Mouse (Mus musculus) lung, postnatal 10 days (tissue): ENCODE measurements around the gene Dbn1.
A peak's percentile ranks its signal among the peaks of the same experiment; 100 is the strongest.

ENCODE experiments used
- DNase-seq: peaks from one replicate; pipeline ENCODE4 v3.0.0; 2021

The Dbn1 gene

DNA sequence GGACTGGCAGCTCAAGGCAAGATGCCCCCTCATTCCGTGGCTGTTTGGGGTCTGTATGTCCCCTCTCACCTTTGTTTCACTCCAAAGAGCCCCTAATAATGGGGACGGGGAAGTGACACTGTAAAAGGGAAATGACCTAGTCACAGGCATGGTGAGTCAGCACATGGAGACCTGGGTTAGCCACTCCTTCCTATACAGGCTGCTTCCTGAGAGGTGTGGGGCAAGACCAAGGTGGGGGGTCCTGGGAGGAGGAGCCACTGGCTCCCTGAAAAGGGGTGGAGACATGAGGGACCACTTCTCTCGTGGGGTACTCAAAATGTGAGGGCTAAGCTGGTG lies 22.4 kb upstream of the Dbn1 start:
- DNase-seq = no peak

DNA sequence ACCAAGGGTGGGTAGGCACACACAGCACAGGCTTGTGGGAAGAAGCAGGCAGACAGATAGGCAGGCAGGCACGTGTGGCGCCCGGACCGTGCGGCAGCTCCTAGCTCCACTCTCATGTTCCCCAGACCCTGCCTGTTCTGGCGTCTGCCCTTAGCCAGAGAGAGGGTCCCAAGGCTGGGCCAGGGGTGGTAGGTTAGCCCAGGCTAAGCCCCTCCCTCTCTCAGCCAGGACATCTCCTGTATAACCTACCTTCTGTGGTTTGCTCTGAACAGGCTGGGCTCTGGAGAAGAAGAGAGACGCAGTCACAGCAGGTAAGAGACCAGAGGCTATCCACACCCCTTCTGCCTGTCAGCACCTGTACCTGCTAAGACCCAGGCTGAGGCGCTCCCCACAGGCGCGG lies 20.6 kb upstream of the Dbn1 start:
- DNase-seq = no peak

DNA sequence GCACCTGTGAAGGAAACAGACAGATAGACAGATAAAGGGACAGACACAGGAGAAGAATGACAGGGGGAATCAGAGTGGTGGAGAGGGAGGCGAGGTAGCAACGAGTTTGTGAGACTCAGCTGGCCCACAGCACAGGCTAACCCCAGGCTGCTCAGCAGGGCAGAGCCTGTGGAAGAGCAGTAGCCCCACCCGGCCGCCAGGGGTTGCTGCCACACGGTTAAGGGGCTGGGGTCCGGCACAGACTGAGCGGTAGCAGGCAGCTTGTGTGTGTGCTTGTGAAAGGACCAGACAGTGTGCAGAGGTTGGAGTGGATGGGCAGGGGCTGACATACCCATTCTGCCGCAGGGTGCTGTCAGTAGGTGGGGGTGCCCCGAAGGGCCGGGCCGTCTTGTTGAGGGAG lies 20.0 kb upstream of the Dbn1 start:
- DNase-seq = no peak

DNA sequence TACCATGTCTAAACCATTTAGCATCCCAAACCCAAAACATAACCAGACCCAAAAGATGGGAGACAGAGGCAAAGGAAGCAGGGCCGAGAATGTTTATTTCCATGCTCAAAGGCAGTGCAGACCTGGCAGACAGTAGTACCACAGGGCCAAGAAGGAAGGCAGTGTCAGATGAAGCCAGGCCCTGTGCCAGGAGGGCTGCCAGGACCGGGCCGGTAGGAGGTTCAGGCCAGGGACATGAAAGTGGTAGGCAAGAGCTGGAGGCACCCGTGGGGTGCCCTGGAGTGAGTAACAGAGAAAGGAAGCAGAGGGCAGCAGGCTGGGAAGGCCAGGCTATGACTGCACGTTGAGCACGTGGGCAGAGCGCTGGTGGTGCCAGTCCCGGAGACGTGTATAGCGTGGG lies 18.8 kb upstream of the Dbn1 start:
- peak; percentile 41 for DNase-seq

DNA sequence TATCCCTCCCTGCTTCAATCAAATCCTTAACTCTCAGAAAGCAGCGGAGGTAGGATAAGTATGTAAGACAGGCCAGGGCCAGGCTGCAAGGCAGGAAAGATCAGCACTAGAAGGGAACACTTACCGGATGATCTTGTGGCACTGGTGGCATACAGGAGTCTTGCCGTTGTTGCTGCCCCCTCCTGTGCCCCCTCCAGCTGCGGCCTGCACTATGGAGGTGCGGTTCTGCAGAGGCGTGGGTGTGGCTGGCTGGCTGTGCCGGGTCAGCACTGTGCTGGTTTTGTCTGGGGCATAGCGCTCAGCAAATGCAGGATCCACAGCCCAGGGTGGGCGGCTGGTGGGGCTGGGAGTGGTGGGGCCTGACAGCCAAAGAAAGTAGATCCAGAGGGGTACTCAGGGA lies 17.9 kb upstream of the Dbn1 start:
- DNase-seq = no peak

DNA sequence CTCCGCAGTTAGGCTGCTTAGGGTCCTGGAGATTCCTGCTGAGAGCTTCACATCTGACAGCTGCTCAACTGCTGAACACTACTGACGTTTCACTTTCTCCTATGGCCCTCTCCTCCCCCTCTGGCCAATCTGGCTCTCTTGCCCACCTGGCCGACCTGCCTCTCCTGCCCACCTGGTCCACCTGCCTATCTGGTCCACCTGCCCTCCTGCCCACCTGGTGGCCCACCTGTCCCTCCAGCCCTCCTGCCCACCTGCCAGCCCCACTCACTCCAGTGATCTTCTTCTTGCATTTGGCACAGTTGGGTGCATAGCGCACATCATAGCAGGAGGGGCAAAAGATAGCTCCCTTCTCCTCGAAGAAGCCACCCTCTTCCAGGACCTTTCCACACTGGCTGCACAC lies 16.5 kb upstream of the Dbn1 start:
- DNase-seq = no peak

DNA sequence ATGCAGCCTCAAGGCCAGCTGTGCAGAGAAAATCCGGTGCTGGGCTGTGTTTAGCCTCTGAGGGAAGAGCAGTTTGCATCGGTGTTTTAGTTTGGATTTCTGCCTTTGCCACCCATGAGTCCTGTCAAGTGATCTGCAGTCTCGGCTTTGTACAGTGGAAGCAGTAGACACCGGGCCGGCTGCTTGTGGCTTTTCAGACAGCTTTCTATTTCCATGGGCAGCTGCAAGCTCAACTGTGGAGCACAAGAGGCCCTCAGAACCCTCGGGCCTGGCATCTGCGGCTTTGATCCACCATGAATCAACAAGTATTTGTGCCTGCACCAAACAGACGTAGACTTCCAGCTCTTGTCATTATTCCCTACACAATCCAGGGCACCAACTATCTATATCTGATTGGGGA lies 14.5 kb upstream of the Dbn1 start:
- DNase-seq = no peak

DNA sequence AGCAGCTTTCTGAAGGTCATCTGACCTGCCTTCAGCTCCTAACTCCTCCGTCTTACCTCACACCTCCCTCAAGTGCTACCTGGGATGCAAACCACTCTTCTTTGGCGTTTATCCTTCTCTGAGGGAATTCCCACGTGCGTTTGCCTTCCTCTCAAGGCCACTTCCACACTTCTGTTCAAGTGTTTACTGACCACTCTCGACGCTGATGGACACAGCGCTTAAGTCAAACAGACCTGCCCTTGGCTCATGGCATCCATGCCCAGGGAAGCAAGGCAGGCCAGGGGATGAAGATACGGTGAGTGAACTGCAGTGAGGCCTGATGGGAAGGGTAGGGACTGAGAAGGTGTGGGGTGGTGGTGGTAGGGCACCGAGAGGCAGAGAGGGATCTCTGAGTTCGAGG lies 12.7 kb upstream of the Dbn1 start:
- DNase-seq = peak; percentile 49

DNA sequence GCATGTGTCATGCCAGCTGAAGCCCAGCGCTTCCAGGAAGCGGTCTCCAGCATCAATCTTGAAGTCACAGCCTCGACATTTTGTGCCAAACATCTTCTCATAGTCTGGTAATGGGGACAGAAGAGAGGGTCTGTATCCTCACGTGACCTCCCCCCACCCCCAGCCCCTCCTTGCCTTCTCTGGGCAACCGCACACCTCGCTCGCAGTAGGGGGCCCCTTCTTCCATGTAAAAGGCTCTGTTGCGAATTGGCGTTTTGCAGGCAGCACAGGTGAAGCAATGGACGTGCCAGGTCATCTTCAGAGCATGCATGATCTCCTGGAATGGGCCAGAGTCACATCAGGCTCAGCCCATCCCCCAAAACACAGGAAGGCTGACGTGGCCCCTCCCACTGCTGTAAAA lies 11.0 kb upstream of the Dbn1 start:
- DNase-seq = no peak

DNA sequence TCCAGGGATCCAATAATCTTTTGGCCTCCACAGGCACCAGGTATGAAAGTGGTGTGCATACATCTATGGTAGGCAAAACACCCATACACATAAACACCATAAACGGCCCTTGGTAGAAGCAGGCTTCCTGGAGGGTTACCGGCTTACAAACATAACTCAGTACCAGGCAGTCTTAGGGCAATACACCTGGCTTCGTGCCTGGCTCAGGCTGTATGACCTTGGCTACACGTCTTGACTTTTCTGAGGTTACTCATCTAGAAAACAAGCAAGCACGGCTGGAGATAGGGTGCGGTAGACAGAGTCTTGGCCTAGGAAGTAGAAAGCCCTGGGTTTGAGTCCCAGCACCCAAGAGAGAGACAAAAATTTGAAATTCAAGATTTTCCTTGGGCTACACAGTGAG lies 8.8 kb upstream of the Dbn1 start:
- no peak for DNase-seq

DNA sequence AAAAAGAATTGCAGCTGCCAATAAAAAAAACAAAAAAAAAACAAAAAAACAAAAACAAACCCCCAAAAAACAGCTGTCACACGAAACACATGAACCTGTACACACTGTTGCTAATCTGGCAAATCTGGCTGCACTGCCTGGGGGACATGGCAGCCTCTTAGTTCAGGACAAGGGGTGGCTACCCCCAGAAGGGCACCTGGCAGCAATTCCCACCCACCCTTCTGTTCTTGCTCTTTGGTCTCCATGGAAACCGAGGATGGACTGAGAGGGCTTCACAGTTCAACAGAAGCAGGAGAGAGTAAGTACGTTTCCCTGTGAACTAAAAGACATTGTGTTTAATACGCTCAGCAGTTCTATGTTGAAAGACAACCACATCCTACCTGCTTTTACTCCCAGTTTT lies 7.8 kb upstream of the Dbn1 start:
- no peak for DNase-seq

DNA sequence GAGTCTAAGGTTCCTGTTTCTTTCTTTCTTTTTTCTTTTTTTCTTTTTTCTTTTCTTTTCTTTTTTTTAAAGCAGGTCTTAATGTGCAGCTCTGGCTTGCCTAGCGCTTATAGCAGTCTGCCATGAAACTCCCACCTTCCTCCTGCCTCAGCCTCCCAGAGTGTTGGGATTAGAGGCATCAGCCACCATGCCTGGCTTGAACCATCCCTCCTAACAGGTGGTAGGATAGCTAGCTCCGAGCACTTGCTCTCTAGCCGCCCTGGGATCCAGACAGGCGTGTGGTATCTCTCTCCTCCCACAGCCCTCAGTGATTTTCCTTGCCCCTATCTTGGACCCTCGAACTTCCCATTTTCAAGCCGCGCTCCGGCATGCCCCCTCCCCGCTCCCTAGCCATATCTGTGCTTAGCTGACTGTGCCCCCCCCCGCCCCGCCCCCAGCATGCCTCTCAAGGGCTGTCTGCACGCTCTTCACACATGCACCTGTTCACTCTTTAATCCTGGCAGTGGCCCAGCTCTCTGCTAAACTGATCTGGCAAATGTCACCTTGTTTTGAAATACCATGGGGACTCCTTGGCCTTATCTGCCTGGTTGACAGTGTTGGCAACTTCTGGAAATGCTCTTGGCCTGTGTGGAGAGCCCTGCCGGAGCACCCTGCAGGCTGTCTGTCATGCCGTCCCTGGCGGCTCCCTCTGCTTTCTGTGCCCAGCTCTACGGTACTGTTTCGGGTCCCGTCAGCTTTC lies 7.1 kb upstream of the Dbn1 start:
- peak; percentile 51 for DNase-seq

DNA sequence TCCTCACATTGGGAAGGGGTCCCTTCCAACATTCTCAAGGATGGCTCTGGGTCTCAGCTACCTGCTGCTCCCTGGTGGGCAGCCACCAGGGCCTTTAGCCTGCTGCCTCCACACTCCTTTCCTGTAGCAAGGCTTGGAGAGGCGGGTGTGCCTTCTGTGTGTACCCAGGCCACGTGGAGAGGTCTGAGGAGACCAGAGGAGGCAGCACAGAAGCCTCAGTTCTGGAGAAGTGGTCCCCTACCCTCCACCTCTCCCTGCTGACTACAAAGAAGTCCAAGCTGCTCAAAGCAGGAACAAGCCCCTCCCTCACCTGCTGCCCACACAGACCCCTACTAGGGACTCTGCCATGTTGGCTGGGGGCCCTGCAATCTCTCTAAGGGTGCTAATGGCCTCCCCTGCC lies 6.3 kb upstream of the Dbn1 start:
- no peak for DNase-seq

DNA sequence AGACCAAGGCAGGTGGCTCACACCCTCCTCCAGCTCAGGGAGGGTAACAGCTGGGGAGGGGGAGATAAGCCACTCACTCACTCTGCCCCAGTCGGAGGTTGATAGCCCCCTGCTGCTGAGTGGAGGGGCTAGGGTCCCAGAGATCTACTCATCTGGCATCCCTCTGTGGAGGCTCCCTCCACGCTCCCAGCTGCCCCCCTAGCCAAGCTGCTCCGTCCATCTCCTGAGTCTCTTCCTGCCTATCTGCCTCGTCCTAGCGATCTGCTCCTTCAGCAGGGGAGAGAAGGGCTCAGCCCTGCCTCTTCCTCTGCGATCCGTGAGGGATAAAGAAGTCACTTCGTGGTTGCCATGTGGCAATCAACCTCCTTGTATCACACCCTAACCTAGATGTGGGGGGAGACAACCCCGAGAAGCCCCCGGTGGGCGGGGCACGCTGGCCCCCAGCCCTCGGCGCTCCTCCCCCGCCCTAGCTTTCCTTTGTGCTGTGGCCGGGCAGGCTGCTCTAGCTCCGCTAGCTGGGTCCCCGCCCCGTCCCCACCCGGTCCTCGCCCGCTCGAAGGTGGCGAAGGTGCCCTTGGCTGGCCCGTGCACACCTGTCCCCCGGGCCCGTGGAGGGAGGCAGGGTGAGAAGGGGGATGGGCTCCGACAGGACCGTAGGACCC lies 864 bp downstream of the Dbn1 start:
- DNase-seq = peak; percentile 58

DNA sequence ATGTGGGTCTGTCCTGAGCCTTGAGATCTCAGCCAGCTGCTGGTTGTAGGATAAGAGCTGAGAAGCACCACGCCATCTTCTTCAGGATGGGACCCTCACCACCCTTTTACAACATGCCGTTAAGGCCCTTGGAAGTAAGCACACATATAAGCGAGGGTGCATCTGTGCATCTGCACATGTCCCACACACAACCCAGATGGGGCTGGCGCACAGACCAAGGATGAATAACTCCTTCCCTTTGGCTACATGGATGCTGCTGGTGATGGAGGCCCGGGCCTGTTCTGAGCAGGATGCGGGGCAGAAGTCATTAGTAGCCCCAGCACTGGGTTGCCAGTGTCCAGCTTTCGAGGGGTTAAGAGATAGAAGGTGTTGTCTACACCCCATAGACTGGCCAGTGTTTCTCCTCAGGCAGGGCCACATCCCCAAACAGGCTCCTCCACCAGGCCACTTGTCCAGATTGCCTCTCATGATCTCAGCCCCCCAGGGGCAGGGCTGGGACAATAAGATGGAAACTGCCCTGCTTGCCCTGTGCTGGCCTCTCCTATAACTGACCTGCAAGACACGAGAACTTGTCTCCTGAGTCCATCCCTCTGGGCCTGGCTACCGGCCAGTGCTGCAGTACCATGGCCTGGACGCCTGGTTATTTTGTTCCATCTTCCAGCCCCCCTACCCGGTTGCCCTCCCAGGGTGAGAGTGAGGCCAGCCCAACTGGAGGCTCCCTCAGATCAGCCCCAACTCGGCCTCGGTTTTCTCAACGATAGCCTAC lies 1.7 kb downstream of the Dbn1 start:
- DNase-seq = peak; percentile 72

DNA sequence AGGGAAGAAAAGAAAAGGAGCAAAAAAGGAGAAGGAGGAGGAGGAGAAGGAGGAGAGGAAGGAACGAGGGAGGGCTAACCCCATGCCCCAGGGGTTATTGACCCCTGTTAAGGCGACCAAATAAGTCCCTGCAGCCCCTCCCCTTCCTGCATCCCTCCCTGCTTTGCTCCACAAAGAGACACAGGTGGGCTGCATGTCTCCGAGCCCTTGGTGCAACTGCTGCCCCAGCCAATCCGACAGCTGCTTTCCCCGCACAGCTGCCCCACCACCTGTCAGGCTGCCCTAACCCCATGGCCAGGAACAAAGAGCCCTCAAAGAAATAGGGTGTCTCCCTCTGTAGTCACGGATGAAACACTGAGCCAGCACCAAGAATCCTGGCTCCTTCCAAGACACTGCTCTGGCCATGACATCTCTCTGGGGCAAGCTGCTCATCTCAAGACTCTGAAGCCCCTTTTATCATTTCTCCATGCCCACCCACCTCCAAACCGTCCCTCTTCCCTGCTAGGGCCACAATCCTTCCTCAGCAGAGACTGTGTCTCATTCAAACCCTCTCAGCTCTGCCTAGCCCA lies 3.3 kb downstream of the Dbn1 start:
- DNase-seq = no peak

DNA sequence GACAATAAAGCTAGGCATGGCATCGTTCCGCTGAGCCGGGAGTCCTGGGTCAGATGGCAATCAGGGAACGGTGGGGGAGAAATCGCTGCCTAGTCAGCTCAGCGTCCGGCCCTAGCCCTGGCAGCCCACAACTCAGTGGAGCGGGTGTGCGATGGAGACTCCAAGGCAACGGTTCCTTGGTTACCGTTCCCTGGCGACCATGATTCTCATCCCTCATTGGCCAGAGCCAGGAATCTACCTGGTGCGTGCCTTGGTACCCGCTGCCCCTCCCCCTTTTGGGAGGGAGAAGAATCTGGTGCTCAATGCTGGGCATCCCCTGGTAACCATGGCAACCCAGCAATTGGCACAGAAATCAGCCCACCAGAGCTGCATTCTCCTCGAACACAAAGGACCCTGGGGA lies 4.3 kb downstream of the Dbn1 start:
- DNase-seq = peak; percentile 37

DNA sequence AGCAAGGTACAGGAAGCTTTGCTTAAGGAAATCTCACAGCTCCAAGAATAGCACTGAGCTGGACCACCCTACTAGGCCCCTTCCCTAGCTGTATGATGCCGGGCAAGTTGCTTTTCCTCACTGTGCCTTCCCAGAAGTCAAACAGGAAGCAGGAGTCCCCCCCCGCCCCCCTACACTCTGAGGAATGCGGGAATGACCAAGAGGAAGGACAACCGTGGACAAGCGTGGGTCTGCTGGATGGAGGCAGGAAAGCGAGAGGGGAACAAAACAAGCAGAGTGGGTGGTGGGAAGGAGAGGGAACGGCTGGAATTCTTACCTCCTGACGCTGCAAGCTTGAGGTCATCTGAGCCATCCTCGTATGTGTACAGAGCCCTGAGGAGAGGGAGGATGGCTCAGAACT lies 4.8 kb downstream of the Dbn1 start:
- DNase-seq = no peak

DNA sequence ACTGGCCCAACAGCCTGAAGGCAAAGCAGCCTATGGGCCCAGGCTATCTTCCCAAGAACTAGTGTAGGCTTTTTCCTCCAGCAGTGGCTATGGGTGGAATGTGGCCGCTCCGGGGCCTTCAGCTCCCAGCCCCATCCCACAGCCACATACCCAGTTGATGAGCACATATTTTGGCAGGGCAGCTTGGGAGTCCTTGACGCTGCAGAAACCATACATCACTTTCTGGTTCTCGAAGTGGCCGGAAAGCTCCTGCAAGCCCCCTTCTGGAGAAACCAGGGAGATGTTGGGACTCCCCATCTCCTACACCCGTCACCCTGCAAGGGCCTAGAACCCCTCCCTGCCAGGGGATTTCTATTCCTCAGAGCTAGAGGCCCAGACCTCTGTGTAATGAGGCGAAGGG lies 5.4 kb downstream of the Dbn1 start:
- peak; percentile 77 for DNase-seq

DNA sequence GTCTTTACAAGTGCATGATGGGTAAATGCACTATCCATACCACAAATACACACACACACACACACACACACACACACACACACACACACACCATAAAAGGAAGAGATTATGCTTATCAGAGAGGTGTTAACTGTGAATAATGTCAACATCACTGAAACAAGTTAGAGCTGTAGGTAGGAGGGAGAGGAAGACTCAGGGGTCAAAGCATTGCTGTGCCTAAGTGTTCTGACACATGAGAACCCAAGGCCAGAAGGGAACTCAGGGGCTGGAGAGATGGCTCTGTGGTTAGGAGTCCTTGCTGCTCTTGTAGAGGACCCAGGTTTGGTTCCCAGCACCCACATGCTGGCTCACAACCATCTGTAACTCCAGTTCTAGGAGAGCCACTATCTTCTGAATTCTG lies 8.0 kb downstream of the Dbn1 start:
- DNase-seq = no peak

DNA sequence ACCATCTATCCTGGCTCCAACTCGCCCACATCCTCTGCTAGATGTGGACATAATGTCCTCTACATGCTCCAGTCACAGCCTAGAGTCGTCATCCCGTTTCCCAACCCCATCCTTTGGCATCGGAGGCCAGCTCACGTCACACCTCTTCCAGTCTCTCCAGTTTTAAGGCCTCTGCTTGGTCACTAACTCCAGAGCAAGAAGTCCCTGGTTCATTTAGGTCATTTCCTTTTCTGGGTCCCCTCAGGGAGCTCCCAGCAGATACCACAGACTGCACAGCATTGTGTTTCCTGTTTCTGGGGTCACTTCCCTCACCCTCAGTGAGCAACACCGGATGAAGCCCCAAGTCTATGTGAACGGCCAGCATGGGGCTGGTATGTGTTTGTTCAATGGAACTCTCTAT lies 8.9 kb downstream of the Dbn1 start:
- DNase-seq = no peak

DNA sequence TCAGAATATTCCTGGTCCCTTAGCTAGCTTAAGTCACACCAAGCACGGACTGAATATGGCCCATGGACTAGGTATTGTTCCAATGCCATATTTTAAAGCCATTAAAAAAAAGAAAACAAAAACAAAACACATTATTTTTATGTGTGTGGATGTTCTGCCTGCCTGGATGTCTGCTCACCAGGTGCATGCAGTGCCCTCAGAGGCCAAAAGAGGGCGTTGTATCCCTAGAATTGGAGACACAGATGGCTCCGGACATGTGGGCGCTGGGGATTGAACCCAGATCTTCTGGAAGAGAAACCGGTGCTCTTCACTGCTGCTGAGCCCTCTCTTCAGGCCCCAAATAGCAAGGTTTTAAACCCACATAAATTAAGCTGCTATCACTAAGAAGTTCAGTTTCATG lies 9.9 kb downstream of the Dbn1 start:
- peak; percentile 61 for DNase-seq

DNA sequence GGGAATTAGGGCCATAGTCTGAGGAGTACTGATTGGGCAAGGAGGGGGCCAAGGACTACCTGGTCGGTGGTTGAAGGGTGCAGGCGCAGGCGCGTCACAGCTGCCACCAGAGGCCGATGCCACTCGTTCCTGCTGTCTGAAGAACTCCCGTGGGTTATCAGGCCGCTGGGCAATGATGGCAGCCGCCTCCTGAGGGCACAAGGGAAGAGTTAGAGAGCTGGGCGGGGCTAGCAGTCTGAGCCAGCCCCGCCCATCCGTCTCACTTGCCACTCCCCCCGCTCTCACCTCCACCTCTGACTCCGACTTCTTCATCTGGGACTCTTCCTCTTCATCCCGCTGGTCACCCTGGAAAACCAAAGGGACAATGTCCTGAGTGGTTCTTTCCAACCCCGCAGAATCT lies 10.4 kb downstream of the Dbn1 start:
- no peak for DNase-seq

DNA sequence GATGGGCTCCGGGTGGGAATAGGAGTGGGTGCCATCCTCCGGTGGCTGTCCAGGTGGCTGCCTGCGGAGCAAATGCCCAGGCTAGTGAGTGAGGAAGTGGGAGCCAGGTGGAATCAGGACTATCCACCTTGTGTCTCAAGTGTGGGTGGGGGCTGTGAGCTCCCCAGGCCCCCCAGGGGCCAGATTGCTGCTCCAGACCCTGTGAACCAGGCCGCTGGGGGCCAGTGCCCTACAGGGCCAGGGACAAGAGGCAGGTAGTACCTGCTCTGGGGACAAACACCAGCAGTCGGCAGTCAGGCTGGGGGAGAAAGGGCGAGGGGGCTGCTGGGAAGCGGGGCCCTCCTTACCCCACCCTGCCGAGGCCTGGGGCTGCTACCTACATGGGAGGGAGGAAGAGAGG lies 11.7 kb downstream of the Dbn1 start:
- DNase-seq = no peak
